Mouse (Mus musculus): ENCODE data around the gene C2cd4d. TPM values are rescaled to one million over a fixed set of nuclear protein-coding genes. Genes with fewer than 3 reads are reported as not detected.

Gene C2cd4d
- polyA plus RNA-seq, 1 experiment = 0.61 TPM

DNA sequence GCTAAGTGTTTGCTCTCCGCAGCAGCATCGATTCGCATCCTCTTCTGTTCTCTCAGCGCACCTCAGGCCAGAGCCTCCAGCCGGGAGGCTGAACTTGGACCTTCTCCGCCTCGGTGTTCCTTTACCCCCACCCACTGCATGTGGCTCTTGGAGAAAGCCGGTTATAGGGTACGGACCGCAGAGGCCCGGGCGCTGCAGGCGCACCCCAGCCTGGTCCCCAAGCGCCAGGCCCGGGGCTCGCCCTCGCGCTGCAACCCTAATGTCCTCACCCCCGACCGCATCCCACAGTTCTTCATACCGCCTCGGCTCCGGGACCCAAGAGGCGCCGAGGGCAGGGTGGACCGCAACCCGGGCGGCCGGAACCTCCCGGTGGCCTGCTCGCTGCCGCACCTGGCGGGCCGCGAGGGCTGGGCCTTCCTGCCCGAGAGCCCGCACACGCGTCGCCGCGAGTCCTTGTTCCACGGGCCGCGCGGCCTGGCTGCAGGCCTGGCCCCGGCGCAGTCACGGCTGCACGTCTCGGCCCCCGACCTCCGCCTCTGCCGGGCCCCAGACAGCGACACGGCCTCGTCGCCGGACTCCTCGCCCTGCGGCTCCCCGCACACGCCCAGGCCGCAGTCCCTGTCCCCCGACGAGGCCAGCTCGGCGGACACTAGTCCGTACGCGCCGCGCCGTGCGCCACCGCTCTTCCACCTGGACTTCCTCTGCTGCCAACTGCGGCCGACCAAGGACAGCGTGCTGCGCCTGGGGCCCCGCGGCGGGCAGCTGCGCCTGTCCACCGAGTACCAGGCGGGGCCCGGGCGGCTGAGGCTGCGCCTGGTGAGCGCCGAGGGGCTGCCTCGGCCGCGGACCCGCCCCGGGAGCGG, 1.3 kb downstream of the C2cd4d start:
- TF ChIP-seq POLR2A (IDR thresholded peaks at IDR 0.05; ENCODE audit: extremely low read depth, insufficient read depth, low read length) (no peak), CTCF (IDR thresholded peaks at IDR 0.05; ENCODE audit: extremely low read depth, insufficient read depth, low read length) (no peak)
- no peaks in the 10 kb centered on the region for H3K4me1 ChIP-seq (ENCODE audit: control insufficient read depth, insufficient read depth, low read length)
- no peak overlapping the region for H3K27ac ChIP-seq (ENCODE audit: insufficient read depth, low read length)

DNA sequence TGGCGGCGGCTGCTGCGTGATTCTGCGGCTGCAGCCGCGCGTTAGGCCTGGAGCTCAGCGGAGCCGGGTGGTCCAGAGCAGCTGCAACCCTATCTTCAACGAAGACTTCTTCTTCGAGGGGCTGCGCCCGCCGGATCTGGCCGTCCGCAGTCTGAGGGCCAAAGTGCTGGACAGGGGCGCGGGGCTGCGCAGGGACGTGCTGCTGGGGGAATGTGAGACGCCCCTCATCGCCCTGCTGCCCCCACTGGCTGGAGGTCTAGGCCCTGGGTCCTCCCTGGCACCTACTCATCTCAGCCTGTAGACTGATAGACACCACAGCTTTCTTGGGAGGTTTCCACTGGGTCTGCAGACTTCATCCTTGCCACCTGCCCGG, 1.9 kb downstream of the C2cd4d start:
- Histone ChIP-seq H3K4me3 (ENCODE audit: insufficient read depth, low read length) (peak overlapping the region; percentile 36; the same call in 1 of the 2 replicates), H3K4me1 (ENCODE audit: control insufficient read depth, insufficient read depth, low read length) (no peaks in the 10 kb centered on the region), H3K27ac (ENCODE audit: insufficient read depth, low read length) (no peak overlapping the region)
- TF ChIP-seq CTCF (IDR thresholded peaks at IDR 0.05; ENCODE audit: extremely low read depth, insufficient read depth, low read length) (no peak), POLR2A (IDR thresholded peaks at IDR 0.05; ENCODE audit: extremely low read depth, insufficient read depth, low read length) (no peak)

More for the DNA sequence above, 1.3 kb downstream of the C2cd4d start:
- H3K4me3 ChIP-seq (ENCODE audit: insufficient read depth, low read length) = peak overlapping the region; percentile 36

- Histone ChIP-seq H3K27ac (ENCODE audit: insufficient read depth, low read length) (no peak overlapping the region), H3K4me3 (ENCODE audit: insufficient read depth, low read length) (no peak overlapping the region), H3K4me1 (ENCODE audit: control insufficient read depth, insufficient read depth, low read length) (no peaks in the 10 kb centered on the region)
- TF ChIP-seq POLR2A (IDR thresholded peaks at IDR 0.05; ENCODE audit: extremely low read depth, insufficient read depth, low read length) = no peak
- peak; percentile 98 for TF ChIP-seq CTCF (IDR thresholded peaks at IDR 0.05; ENCODE audit: extremely low read depth, insufficient read depth, low read length)
Measured at GRCm38 (mm10) chr3:94366761-94367160, 4.5 kb downstream of the C2cd4d start.

GRCm38 (mm10) chr3:94367511-94367910, 5.3 kb downstream of the C2cd4d start:
- Histone ChIP-seq H3K27ac (ENCODE audit: insufficient read depth, low read length) (no peak overlapping the region), H3K4me3 (ENCODE audit: insufficient read depth, low read length) (no peak overlapping the region), H3K4me1 (ENCODE audit: control insufficient read depth, insufficient read depth, low read length) (no peaks in the 10 kb centered on the region)
- TF ChIP-seq CTCF (IDR thresholded peaks at IDR 0.05; ENCODE audit: extremely low read depth, insufficient read depth, low read length) (no peak), POLR2A (IDR thresholded peaks at IDR 0.05; ENCODE audit: extremely low read depth, insufficient read depth, low read length) (no peak)

DNA sequence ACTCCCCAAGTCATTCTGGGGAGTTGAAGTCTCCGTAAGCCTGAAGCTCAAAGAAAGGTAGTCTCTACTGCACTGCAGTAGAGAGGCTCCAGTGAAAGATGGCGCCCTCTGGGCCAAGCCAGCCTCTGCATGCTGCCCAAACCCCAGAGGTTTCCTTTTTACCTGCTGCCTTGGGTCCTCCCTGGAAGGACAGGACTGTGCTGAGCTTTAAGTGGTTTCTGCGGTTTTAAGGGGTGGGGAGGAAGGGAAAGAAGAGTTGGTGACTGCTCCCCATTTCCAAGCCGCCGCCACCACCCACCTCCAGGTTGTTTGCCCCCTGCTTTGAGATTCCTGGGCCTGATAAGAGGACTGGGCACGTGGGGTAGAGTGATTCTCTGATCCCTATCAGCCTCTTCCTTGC, 6.4 kb downstream of the C2cd4d start:
- Histone ChIP-seq H3K4me3 (ENCODE audit: insufficient read depth, low read length) (no peak overlapping the region), H3K4me1 (ENCODE audit: control insufficient read depth, insufficient read depth, low read length) (0 out of 2 replicates have a peak, but pooled peaks cover 1% of the 10 kb centered on the region), H3K27ac (ENCODE audit: insufficient read depth, low read length) (no peak overlapping the region)
- no peak for TF ChIP-seq POLR2A (IDR thresholded peaks at IDR 0.05; ENCODE audit: extremely low read depth, insufficient read depth, low read length)
- TF ChIP-seq CTCF (IDR thresholded peaks at IDR 0.05; ENCODE audit: extremely low read depth, insufficient read depth, low read length) = no peak

- Histone ChIP-seq H3K27ac (ENCODE audit: insufficient read depth, low read length) (no peak overlapping the region), H3K4me1 (ENCODE audit: control insufficient read depth, insufficient read depth, low read length) (0 out of 2 replicates have a peak, but pooled peaks cover 1% of the 10 kb centered on the region), H3K4me3 (ENCODE audit: insufficient read depth, low read length) (no peak overlapping the region)
- TF ChIP-seq POLR2A (IDR thresholded peaks at IDR 0.05; ENCODE audit: extremely low read depth, insufficient read depth, low read length) (no peak), CTCF (IDR thresholded peaks at IDR 0.05; ENCODE audit: extremely low read depth, insufficient read depth, low read length) (no peak)
Measured at GRCm38 (mm10) chr3:94369709-94370108, 7.5 kb downstream of the C2cd4d start.

DNA sequence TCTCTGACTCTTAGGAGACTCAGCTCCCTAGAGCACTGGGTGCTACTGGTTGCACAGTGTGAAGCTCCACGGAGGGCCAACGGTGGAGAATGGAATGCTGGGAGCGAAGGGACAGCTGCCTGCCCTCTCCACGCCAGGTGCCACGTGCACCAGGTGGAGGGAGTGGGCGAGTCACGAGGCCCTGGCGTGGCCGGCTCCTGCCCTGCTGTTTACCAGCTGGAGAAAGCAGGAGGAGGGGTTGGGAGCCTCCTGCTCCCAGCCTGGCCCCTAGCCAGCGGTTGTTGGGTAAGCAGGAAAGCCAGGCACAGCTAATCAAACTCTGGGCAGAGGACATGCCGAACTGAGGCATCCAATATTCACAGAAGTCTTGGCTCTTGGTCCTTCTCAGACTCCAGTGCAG, 9.4 kb downstream of the C2cd4d start:
- Histone ChIP-seq H3K4me1 (ENCODE audit: control insufficient read depth, insufficient read depth, low read length) (0 out of 2 replicates have a peak, but pooled peaks cover 1% of the 10 kb centered on the region), H3K4me3 (ENCODE audit: insufficient read depth, low read length) (no peak overlapping the region), H3K27ac (ENCODE audit: insufficient read depth, low read length) (no peak overlapping the region)
- TF ChIP-seq POLR2A (IDR thresholded peaks at IDR 0.05; ENCODE audit: extremely low read depth, insufficient read depth, low read length) (no peak), CTCF (IDR thresholded peaks at IDR 0.05; ENCODE audit: extremely low read depth, insufficient read depth, low read length) (no peak)

GRCm38 (mm10) chr3:94372038-94372437, 9.8 kb downstream of the C2cd4d start:
- Histone ChIP-seq H3K4me3 (ENCODE audit: insufficient read depth, low read length) (no peak overlapping the region), H3K4me1 (ENCODE audit: control insufficient read depth, insufficient read depth, low read length) (0 out of 2 replicates have a peak, but pooled peaks cover 1% of the 10 kb centered on the region), H3K27ac (ENCODE audit: insufficient read depth, low read length) (no peak overlapping the region)
- TF ChIP-seq CTCF (IDR thresholded peaks at IDR 0.05; ENCODE audit: extremely low read depth, insufficient read depth, low read length) (no peak), POLR2A (IDR thresholded peaks at IDR 0.05; ENCODE audit: extremely low read depth, insufficient read depth, low read length) (no peak)

DNA sequence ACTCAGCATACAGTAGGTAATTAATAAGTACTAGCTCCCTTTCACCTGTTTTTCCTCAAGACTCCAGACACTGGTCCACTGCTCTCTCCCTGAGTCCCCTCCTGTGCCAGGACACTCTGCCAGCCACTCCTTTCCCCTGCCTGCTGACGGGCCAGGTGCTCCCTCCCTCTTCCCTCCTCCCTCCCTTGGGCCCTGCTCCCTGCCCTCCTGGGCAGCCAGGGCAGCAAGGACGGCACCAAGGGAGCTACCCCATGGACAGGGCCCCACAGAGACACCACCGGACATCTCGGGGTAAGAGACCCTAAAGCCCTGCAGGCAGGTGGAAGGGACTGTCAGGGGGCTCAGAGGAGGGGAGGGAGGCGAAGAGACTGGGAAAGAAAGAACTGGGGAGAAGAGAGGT, 10.4 kb downstream of the C2cd4d start, which contains the start of gene Rorc:
Gene Rorc, plus strand, starts transcription at position 154 of the 400 bp plus-strand sequence.
- H3K4me3 ChIP-seq (ENCODE audit: insufficient read depth, low read length) = no peak within 1 kb of the TSS
- no peak within 1 kb of the TSS for H3K27ac ChIP-seq (ENCODE audit: insufficient read depth, low read length)
- TF ChIP-seq POLR2A (IDR thresholded peaks at IDR 0.05; ENCODE audit: extremely low read depth, insufficient read depth, low read length) (no peak), CTCF (IDR thresholded peaks at IDR 0.05; ENCODE audit: extremely low read depth, insufficient read depth, low read length) (no peak)
- H3K4me1 ChIP-seq (ENCODE audit: control insufficient read depth, insufficient read depth, low read length) = 0 out of 2 replicates have a peak, but pooled peaks cover 1% of the 10 kb centered on the region

- Histone ChIP-seq H3K27ac (ENCODE audit: insufficient read depth, low read length) (no peak overlapping the region), H3K4me3 (ENCODE audit: insufficient read depth, low read length) (no peak overlapping the region)
- no peak for TF ChIP-seq POLR2A (IDR thresholded peaks at IDR 0.05; ENCODE audit: extremely low read depth, insufficient read depth, low read length)
- no peak for TF ChIP-seq CTCF (IDR thresholded peaks at IDR 0.05; ENCODE audit: extremely low read depth, insufficient read depth, low read length)
Measured at GRCm38 (mm10) chr3:94373090-94373489, 10.9 kb downstream of the C2cd4d start.

More at GRCm38 (mm10) chr3:94373090-94373489, 10.9 kb downstream of the C2cd4d start:
- H3K4me1 ChIP-seq (ENCODE audit: control insufficient read depth, insufficient read depth, low read length) = 0 out of 2 replicates have a peak, but pooled peaks cover 1% of the 10 kb centered on the region
